Mouse (Mus musculus): ENCODE data around the gene Gm4952.

- TF ChIP-seq GATA1 (IDR thresholded peaks at IDR 0.05; ENCODE audit: borderline replicate concordance, low read length) = no peak
- no peak for TF ChIP-seq FLI1 (IDR thresholded peaks at IDR 0.05; ENCODE audit: low read length)
These were observed 26.3 kb upstream of the Gm4952 start for GRCm38 (mm10) chr19:12573266-12574011.
